Comparison of ENCODE assay signal across 18 mouse cellular contexts in the genomic region with DNA sequence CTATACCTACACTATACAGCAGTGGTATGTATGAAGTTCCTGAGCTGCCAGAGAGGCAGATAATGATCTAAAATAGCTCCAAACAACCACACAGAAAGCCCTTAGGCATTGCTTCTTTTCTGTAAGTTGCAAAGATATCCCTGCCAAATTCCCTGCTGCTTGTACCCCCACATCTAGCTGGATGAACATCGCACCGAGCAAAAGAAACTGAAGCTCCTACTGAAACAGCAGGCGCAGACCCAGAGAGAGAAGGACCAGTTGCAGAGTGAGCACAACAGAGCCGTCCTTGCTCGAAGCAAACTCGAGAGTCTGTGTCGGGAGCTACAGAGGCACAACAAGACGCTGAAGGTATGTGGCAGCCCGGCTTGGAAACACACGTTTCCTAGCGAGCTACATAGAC. TPM values are rescaled to one million over a fixed set of nuclear protein-coding genes. Genes with fewer than 3 reads are reported as not detected.
"Had no signal": no experiment of that assay in that cellular context is flagged by ENCODE, and none has a peak within 500 bp of the region (broad histone marks: within the 10 kb centered on the region; RNA-seq: fewer than 3 reads in every experiment).

No protein-coding gene starts in this region.

- H3K27me3 ChIP-seq: midbrain, embryonic 12.5 days; neural tube, embryonic 13.5 days; neural tube, embryonic 15.5 days had no signal

- H3K4me2 ChIP-seq: lung, embryonic 14.5 days; midbrain, embryonic 12.5 days; neural tube, embryonic 13.5 days; neural tube, embryonic 15.5 days had no signal

- H3K4me1 ChIP-seq: midbrain, embryonic 10.5 days; midbrain, embryonic 12.5 days; neural tube, embryonic 13.5 days; neural tube, embryonic 15.5 days had no signal

- H3K4me3 ChIP-seq: midbrain, embryonic 10.5 days; midbrain, embryonic 12.5 days; myocyte; neural tube, embryonic 13.5 days; neural tube, embryonic 15.5 days had no signal

- ATAC-seq: midbrain, embryonic 16.5 days had no signal

- DNase-seq: lung, adult 18-20 months; lung, embryonic 14.5 days; lung, postnatal 10 days; lung, postnatal 4 days; midbrain, embryonic 14.5 days; retina, postnatal 1 day; right cerebral cortex, postnatal 14 days; spleen, adult 18-20 months; thymus, adult 2 months; thymus, postnatal 25 days; thymus, postnatal 4 days had no signal

- H3K9ac ChIP-seq: lung, embryonic 14.5 days; midbrain, embryonic 12.5 days; neural tube, embryonic 13.5 days; neural tube, embryonic 15.5 days had no signal

- H3K27ac ChIP-seq: midbrain, embryonic 10.5 days; midbrain, embryonic 12.5 days; neural tube, embryonic 13.5 days; neural tube, embryonic 15.5 days had no signal

RNA-seq across cellular contexts. Expression of a gene that starts 19.0 kb away (rescaled TPM):
- polyA plus RNA-seq: small intestine, adult 2 months had no signal
